Mouse (Mus musculus): ENCODE data around the gene Stard9. TPM values are rescaled to one million over a fixed set of nuclear protein-coding genes. Genes with fewer than 3 reads are reported as not detected.

Stard9 gene
- 0.22 and 0.37 TPM in 2 replicates for polyA plus RNA-seq (2012; ENCODE audit: low replicate concordance)

GRCm38 (mm10) chr2:120628886-120629735 lies at the start of gene Stard9:
TSS of gene Stard9 (plus strand) at chr2:120629121.

DNA sequence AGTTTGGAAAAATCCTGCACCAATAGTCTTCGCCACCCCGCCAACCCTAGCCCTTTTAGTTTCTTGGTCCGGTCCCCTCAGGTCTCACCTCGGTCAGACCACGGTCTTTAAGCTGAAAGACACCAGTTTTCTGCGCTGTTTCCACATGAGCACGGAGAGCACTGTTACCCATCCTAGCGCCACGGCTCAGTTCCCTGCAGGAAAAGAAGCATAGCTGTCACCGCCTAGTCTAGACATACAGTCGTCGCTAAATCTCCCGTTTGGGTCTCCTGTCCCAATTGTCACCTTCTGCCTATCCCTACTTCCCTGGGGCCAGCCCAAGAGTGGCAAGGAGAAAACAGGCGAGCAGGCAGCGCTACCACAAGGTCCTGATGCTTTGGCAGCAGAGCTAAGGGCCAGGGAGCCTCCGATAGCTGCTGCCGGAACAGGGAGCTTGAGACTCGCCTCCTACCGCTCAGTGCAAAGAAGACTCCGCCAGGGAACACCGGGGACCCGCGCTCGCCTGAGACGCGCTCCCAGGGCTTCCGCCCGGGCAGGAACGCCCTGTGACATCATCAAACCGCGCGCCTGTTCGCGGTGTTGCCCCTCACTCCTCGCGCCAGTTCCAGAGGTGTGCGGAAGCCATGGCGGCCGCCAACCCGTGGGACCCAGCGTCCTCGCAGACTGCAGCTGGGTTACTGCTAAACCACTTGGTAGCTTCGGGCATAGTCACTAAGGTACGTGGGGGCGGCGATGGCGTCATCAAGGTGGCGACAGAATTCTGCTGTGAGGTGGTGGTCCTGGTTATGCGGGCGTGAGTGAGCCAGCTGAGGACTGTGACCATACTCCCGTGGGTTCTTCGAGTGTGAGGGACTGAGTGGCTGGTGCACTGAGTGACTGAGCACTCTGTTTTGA lies 19.8 kb upstream of the Stard9 start, which contains the start of the genes Haus2 and Lrrc57:
Haus2 (plus strand) TSS at position 554 of the 894 bp plus-strand sequence.
Lrrc57 (minus strand) TSS at position 691 of the 894 bp plus-strand sequence.

Other genes with a start within 250 kb of the Stard9 start
- gene Ganc, start 225.2 kb upstream of the Stard9 start, polyA plus RNA-seq (2012; ENCODE audit: low replicate concordance): 0.83 and 2.6 TPM in 2 replicates
- gene Tmem87a, start 225.0 kb upstream of the Stard9 start, polyA plus RNA-seq (2012; ENCODE audit: low replicate concordance): 0.92 and 1.5 TPM in 2 replicates
- gene Capn3, start 173.1 kb upstream of the Stard9 start, polyA plus RNA-seq (2012; ENCODE audit: low replicate concordance): 0.11 TPM in 1 of 2 replicates, not detected in the other
- 18.1 and 39.1 TPM in 2 replicates for gene Zfp106, start 65.3 kb upstream of the Stard9 start, polyA plus RNA-seq (2012; ENCODE audit: low replicate concordance)
- 3.4 and 7.0 TPM in 2 replicates for gene Snap23, start 61.5 kb upstream of the Stard9 start, polyA plus RNA-seq (2012; ENCODE audit: low replicate concordance)
- gene Haus2, start 19.7 kb upstream of the Stard9 start, polyA plus RNA-seq (2012; ENCODE audit: low replicate concordance): 0.11 and 0.87 TPM in 2 replicates
- 0.17 and 3.4 TPM in 2 replicates for gene Lrrc57, start 19.6 kb upstream of the Stard9 start, polyA plus RNA-seq (2012; ENCODE audit: low replicate concordance)
- 154 and 165 TPM in 2 replicates for gene Cdan1, start 221.0 kb downstream of the Stard9 start, polyA plus RNA-seq (2012; ENCODE audit: low replicate concordance)
- gene Ttbk2, start 221.5 kb downstream of the Stard9 start, polyA plus RNA-seq (2012; ENCODE audit: low replicate concordance): 2.7 and 3.0 TPM in 2 replicates

Data from leukemia stem cell, adult 10-12 weeks (primary cell).